Mouse (Mus musculus) megakaryocyte, adult 5-6 weeks (primary cell): Measurements from ENCODE around the gene Themis2. TPM values are rescaled to one million over a fixed set of nuclear protein-coding genes. Genes with fewer than 3 reads are reported as not detected.
"Not testable (repeated sequence)": the region's sequence is repeated elsewhere in the genome, so short reads cannot be mapped to it uniquely, and the experiment has no call there.

Experiments
- ATAC-seq: 2 replicates; pipeline ENCODE4 v1.8.0; 2016; ENCODE audit warnings: mild to moderate bottlenecking, inconsistent platforms; ENCODE audit not compliant: poor library complexity, severe bottlenecking
- total RNA-seq, 2 experiments: library from RNA; stranded (forward) in 1 of 2; stranded (reverse) in 1 of 2; fragments of 153-499, 151-499 nt in 1 of 2; fragments of 221-1000, 200-1000 nt in 1 of 2; gene quantifications; 2 replicates each; pipeline versions ENCODE4 v1.2.3 to v1.2.4; 2015 to 2017

Themis2 gene
- total RNA-seq, 2 experiments from 2014 or later: 84.4 to 136 TPM

- ATAC-seq: no peak
Observed at GRCm38 (mm10) chr4:132801176-132802077, 5.2 kb upstream of the Themis2 start.

GRCm38 (mm10) chr4:132799845-132800244 lies 3.7 kb upstream of the Themis2 start:
- ATAC-seq: no peak

- ATAC-seq: not testable (repeated sequence)
Observed at GRCm38 (mm10) chr4:132798666-132799065, 2.5 kb upstream of the Themis2 start.

- no peak for ATAC-seq
Observed at GRCm38 (mm10) chr4:132798028-132798427, 1.8 kb upstream of the Themis2 start.

GRCm38 (mm10) chr4:132797461-132797860 lies 1.3 kb upstream of the Themis2 start:
- ATAC-seq: no peak

- peak; percentile 30 for ATAC-seq
Observed at GRCm38 (mm10) chr4:132795171-132795570, 1.0 kb downstream of the Themis2 start.

- ATAC-seq: peak; percentile 76
Observed at GRCm38 (mm10) chr4:132794760-132795159, 1.4 kb downstream of the Themis2 start.

GRCm38 (mm10) chr4:132794028-132794427 lies 2.2 kb downstream of the Themis2 start:
- ATAC-seq: peak; percentile 61

- not testable (repeated sequence) for ATAC-seq
Observed at GRCm38 (mm10) chr4:132793322-132794004, 2.7 kb downstream of the Themis2 start.

GRCm38 (mm10) chr4:132789731-132790130 lies 6.5 kb downstream of the Themis2 start:
- no peak for ATAC-seq

GRCm38 (mm10) chr4:132785228-132785627 lies 11.0 kb downstream of the Themis2 start:
- no peak for ATAC-seq

- no peak for ATAC-seq
Observed at GRCm38 (mm10) chr4:132783732-132784131, 12.5 kb downstream of the Themis2 start.

GRCm38 (mm10) chr4:132780288-132780687 lies 15.9 kb downstream of the Themis2 start:
- ATAC-seq: peak; percentile 89

GRCm38 (mm10) chr4:132778562-132779201 lies 17.5 kb downstream of the Themis2 start:
- no peak for ATAC-seq

GRCm38 (mm10) chr4:132776764-132777163 lies 19.4 kb downstream of the Themis2 start:
- peak; percentile 80 for ATAC-seq

GRCm38 (mm10) chr4:132774905-132775304 lies 21.3 kb downstream of the Themis2 start:
- no peak for ATAC-seq

GRCm38 (mm10) chr4:132771776-132772175 lies 24.4 kb downstream of the Themis2 start:
- no peak for ATAC-seq

- peak; percentile 99 for ATAC-seq
Observed at GRCm38 (mm10) chr4:132767914-132768876, 28.0 kb downstream of the Themis2 start, which contains the start of gene Rpa2. Gene Rpa2, plus strand, starts transcription at chr4:132768332.

- not testable (repeated sequence) for ATAC-seq
Observed at GRCm38 (mm10) chr4:132763125-132763524, 33.1 kb downstream of the Themis2 start.

GRCm38 (mm10) chr4:132762602-132763001 lies 33.6 kb downstream of the Themis2 start:
- ATAC-seq: no peak
